Mouse (Mus musculus) brain, adult 2 months (tissue): Measurements from ENCODE around the gene Oasl2.
"Not testable (repeated sequence)": the region's sequence is repeated elsewhere in the genome, so short reads cannot be mapped to it uniquely, and the experiment has no call there.

Experiments
- DNase-seq: peaks from one replicate; pipeline ENCODE4 v3.0.0; 2011; ENCODE audit warnings: low read depth, low spot score

Oasl2 gene

GRCm38 (mm10) chr5:114915854-114916253 is 19.1 kb downstream of the Oasl2 start:
- no peak for DNase-seq

- DNase-seq = no peak
Observed at GRCm38 (mm10) chr5:114916777-114917176, 20.0 kb downstream of the Oasl2 start.

- DNase-seq = not testable (repeated sequence)
Observed at GRCm38 (mm10) chr5:114917357-114917756, 20.6 kb downstream of the Oasl2 start.

GRCm38 (mm10) chr5:114921551-114922365 is 25.0 kb downstream of the Oasl2 start:
- DNase-seq = peak; percentile 35

- no peak for DNase-seq
Observed at GRCm38 (mm10) chr5:114922366-114922731, 25.6 kb downstream of the Oasl2 start.

- DNase-seq = no peak
Observed at GRCm38 (mm10) chr5:114922998-114923473, 26.3 kb downstream of the Oasl2 start, which contains the start of gene Oasl1. Oasl1 (plus strand) TSS chr5:114923240.

- no peak for DNase-seq
Observed at GRCm38 (mm10) chr5:114926153-114926684, 29.5 kb downstream of the Oasl2 start.

GRCm38 (mm10) chr5:114926753-114927152 is 30.0 kb downstream of the Oasl2 start:
- DNase-seq = no peak

GRCm38 (mm10) chr5:114931626-114932025 is 34.9 kb downstream of the Oasl2 start:
- no peak for DNase-seq

- no peak for DNase-seq
Observed at GRCm38 (mm10) chr5:114933206-114933605, 36.5 kb downstream of the Oasl2 start.

- no peak for DNase-seq
Observed at GRCm38 (mm10) chr5:114935838-114936237, 39.1 kb downstream of the Oasl2 start.

- DNase-seq = not testable (repeated sequence)
Observed at GRCm38 (mm10) chr5:114941138-114941537, 44.4 kb downstream of the Oasl2 start.

- DNase-seq = peak; percentile 95
Observed at GRCm38 (mm10) chr5:114942074-114942765, 45.5 kb downstream of the Oasl2 start, which contains the start of gene 2210016L21Rik. 2210016L21Rik (plus strand) TSS chr5:114942158.

GRCm38 (mm10) chr5:114942766-114943130 is 46.0 kb downstream of the Oasl2 start:
- no peak for DNase-seq

GRCm38 (mm10) chr5:114945072-114945471 is 48.3 kb downstream of the Oasl2 start:
- DNase-seq = no peak

- DNase-seq = peak; percentile 70
Observed at GRCm38 (mm10) chr5:114948891-114949290, 52.2 kb downstream of the Oasl2 start.

- peak; percentile 74 for DNase-seq
Observed at GRCm38 (mm10) chr5:114949316-114949715, 52.6 kb downstream of the Oasl2 start.

GRCm38 (mm10) chr5:114949812-114950211 is 53.1 kb downstream of the Oasl2 start:
- no peak for DNase-seq

- DNase-seq = no peak
Observed at GRCm38 (mm10) chr5:114950669-114951068, 53.9 kb downstream of the Oasl2 start.

GRCm38 (mm10) chr5:114951279-114951880 is 54.6 kb downstream of the Oasl2 start:
- DNase-seq = no peak

GRCm38 (mm10) chr5:114953326-114953725 is 56.6 kb downstream of the Oasl2 start:
- DNase-seq = no peak

GRCm38 (mm10) chr5:114958069-114958468 is 61.3 kb downstream of the Oasl2 start:
- DNase-seq = no peak
